Mouse (Mus musculus) lung, adult 2 months (tissue): ENCODE measurements around the gene Tmbim6.

Source experiments
- CTCF ChIP-seq: fragments of 200-500 bp; IDR thresholded peaks from 2 replicates; pipeline ENCODE4 v1.5.1; 2011; ENCODE audit warnings: mild to moderate bottlenecking, low read length, control low read depth; ENCODE audit not compliant: insufficient read depth
- POLR2A ChIP-seq: fragments of 200-500 bp; IDR thresholded peaks from 2 replicates; pipeline ENCODE4 v1.6.1; 2011; ENCODE audit warnings: low read depth, mild to moderate bottlenecking, control low read depth, low read length, borderline replicate concordance; ENCODE audit errors: extremely low read depth

DNA sequence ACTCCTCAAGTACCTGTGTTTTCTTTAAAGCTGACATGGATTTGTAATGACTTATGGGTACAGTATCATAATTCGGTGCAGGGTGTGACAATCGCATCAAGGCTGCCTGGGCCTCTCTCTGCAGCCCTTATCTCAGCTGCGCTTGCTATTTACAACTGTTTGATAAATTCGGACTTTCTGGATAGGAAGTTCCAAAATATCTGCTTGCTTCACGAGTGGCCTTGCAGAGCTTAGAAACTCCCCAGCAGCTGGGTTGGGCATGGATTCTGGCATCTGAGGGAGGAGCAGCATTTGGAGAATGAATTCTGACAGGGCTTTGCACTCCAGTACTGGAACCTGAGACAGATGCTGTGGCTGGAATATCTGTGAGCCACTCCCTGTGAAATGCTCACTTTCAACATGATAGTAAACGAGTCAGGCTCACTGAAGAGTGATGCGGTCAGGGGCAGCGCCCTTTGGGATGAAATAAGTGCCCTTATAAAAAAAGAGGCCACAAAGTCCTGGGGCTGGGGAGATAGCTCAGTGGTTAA lies 57.1 kb downstream of the Tmbim6 start:
- TF ChIP-seq POLR2A (no peak), CTCF (no peak)
